Comparison of ENCODE assay signal across 16 mouse cellular contexts in the genomic region with DNA sequence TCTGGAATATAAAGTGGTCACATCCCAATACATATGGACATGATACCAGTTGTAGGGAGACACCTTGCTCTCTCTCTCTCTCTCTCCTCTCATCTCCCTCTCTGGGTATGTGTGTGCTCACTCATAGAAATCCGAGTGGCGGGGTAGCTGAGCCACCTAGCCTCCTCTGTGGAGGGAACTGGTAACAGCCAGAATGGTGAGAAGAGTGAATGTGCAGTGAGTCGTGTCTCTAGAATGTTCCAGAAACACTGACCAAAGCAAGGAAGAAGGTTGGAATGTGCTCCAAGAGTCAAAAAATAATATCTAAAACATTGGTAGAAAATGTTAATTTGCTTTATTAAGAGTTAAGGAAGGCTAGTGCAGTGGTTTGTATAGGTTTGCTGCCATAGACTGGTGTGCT.
"Had no signal": no experiment of that assay in that cellular context is flagged by ENCODE, and none has a peak within 500 bp of the region (broad histone marks: within the 10 kb centered on the region; RNA-seq: fewer than 3 reads in every experiment).

No protein-coding gene starts in this region.

- H3K27ac ChIP-seq: neural tube, embryonic 13.5 days; neural tube, embryonic 15.5 days; stomach, embryonic 15.5 days; stomach, postnatal 0 days had no signal

- DNase-seq: retina, postnatal 1 day; right cerebral cortex, adult 18-20 months; right cerebral cortex, postnatal 14 days; right cerebral cortex, postnatal 25 days; right cerebral cortex, postnatal 4 days; spleen, adult 18-20 months; thymus, adult 18-20 months; thymus, adult 2 months; thymus, postnatal 14 days; thymus, postnatal 25 days; thymus, postnatal 36 days; thymus, postnatal 4 days had no signal

- H3K4me3 ChIP-seq: neural tube, embryonic 13.5 days; neural tube, embryonic 15.5 days; stomach, embryonic 15.5 days had no signal

- H3K4me1 ChIP-seq: stomach, embryonic 15.5 days had no signal
